Mouse (Mus musculus): ENCODE results near the gene Il7r. TPM values are rescaled to one million over a fixed set of nuclear protein-coding genes. Genes with fewer than 3 reads are reported as not detected.

Gene Il7r
- polyA plus RNA-seq, 1 experiment from 2014 or later: 0.13 TPM

- ATAC-seq (replicated peaks; ENCODE audit: low FRiP score, low read depth): no peak
- H3K9ac ChIP-seq (ENCODE audit: low read depth, low read length): no peak overlapping the region
- no peaks in the 10 kb centered on the region for H3K4me1 ChIP-seq (replicated peaks; ENCODE audit: insufficient read depth, low read length)
- no peak overlapping the region for H3K4me2 ChIP-seq (ENCODE audit: low read length)
- 43% methylated on average over 7 of the region's 7 CpGs for WGBS
- no peak for DNase-seq (ENCODE audit: low spot score)
- no peak for TF ChIP-seq CTCF (IDR thresholded peaks at IDR 0.05; ENCODE audit: low read depth)
- no peak overlapping the region for H3K27ac ChIP-seq
- no peaks in the 10 kb centered on the region for H3K9me3 ChIP-seq (replicated peaks; ENCODE audit: low read length)
- H3K27me3 ChIP-seq (ENCODE audit: insufficient read depth, low read length): no peaks in the 10 kb centered on the region
- H3K4me3 ChIP-seq (replicated peaks; ENCODE audit: low read depth, low read length): no peak overlapping the region
- no peaks in the 10 kb centered on the region for H3K36me3 ChIP-seq (ENCODE audit: insufficient read depth, low read length)
Observed at GRCm38 (mm10) chr15:9463521-9464027, 66.4 kb downstream of the Il7r start.

Other genes with a start within 250 kb of the Il7r start
- gene Ugt3a2, start 194.6 kb downstream of the Il7r start, polyA plus RNA-seq (2015; fragmentation: Nextera tagmentation; extraction: Ambion mirVana): 25.8 and 34.6 TPM in 2 replicates
- gene Capsl, start 94.1 kb downstream of the Il7r start, polyA plus RNA-seq (2015; fragmentation: Nextera tagmentation; extraction: Ambion mirVana): 3.2 and 3.8 TPM in 2 replicates
- gene Spef2, start 218.7 kb upstream of the Il7r start, polyA plus RNA-seq (2015; fragmentation: Nextera tagmentation; extraction: Ambion mirVana): 0.27 and 0.42 TPM in 2 replicates